Mouse (Mus musculus) G1E-ER4 (cell line): ENCODE results near the gene H2-T22. TPM values are rescaled to one million over a fixed set of nuclear protein-coding genes. Genes with fewer than 3 reads are reported as not detected.
"Not testable (repeated sequence)": the region's sequence is repeated elsewhere in the genome, so short reads cannot be mapped to it uniquely, and the experiment has no call there.

Experiments
- GATA1 ChIP-seq: IDR thresholded peaks from one replicate; pipeline ENCODE4 v1.8.0; 2012; ENCODE audit warnings: low read length, inconsistent platforms
- polyA plus RNA-seq: library from polyadenylated mRNA; stranded (reverse); fragments of >175 nt; gene quantifications from 2 replicates; pipeline ENCODE4 v1.2.3, GENCODE M21; 2012

Gene H2-T22
- 4.0 and 6.0 TPM in 2 replicates for polyA plus RNA-seq

GRCm38 (mm10) chr17:36042610-36043169, at the start of gene H2-T22, which contains the start of gene Gm6034:
TSS of gene H2-T22 (minus strand) at chr17:36042747.
TSS of gene Gm6034 (plus strand) at chr17:36042961.
- TF ChIP-seq GATA1 = not testable (repeated sequence)

- TF ChIP-seq GATA1 = no peak
Measured at GRCm38 (mm10) chr17:36083870-36084451, 41.4 kb upstream of the H2-T22 start.

GRCm38 (mm10) chr17:36083266-36083869, 40.8 kb upstream of the H2-T22 start:
- TF ChIP-seq GATA1 = no peak

GRCm38 (mm10) chr17:36060829-36061228, 18.3 kb upstream of the H2-T22 start:
- TF ChIP-seq GATA1 = no peak

GRCm38 (mm10) chr17:36058362-36058761, 15.8 kb upstream of the H2-T22 start, which contains the start of gene Gm11127:
TSS of gene Gm11127 (minus strand) at chr17:36058371.
- TF ChIP-seq GATA1 = not testable (repeated sequence)

GRCm38 (mm10) chr17:36043286-36043685, 739 bp upstream of the H2-T22 start:
- TF ChIP-seq GATA1 = no peak

GRCm38 (mm10) chr17:36032351-36032875, 10.1 kb downstream of the H2-T22 start, which contains the start of gene H2-T23:
TSS of gene H2-T23 (minus strand) at chr17:36032855.
- not testable (repeated sequence) for TF ChIP-seq GATA1

- TF ChIP-seq GATA1 = no peak
Measured at GRCm38 (mm10) chr17:36028879-36029619, 13.5 kb downstream of the H2-T22 start.

GRCm38 (mm10) chr17:36027663-36028062, 14.9 kb downstream of the H2-T22 start:
- no peak for TF ChIP-seq GATA1

GRCm38 (mm10) chr17:36025901-36026300, 16.6 kb downstream of the H2-T22 start:
- TF ChIP-seq GATA1 = no peak

GRCm38 (mm10) chr17:36025197-36025596, 17.4 kb downstream of the H2-T22 start:
- no peak for TF ChIP-seq GATA1

GRCm38 (mm10) chr17:36023710-36024654, 18.6 kb downstream of the H2-T22 start:
- no peak for TF ChIP-seq GATA1

- no peak for TF ChIP-seq GATA1
Measured at GRCm38 (mm10) chr17:36022922-36023321, 19.6 kb downstream of the H2-T22 start.

GRCm38 (mm10) chr17:36022098-36022497, 20.4 kb downstream of the H2-T22 start:
- TF ChIP-seq GATA1 = no peak

- TF ChIP-seq GATA1 = no peak
Measured at GRCm38 (mm10) chr17:36021309-36021708, 21.2 kb downstream of the H2-T22 start.
